ENCODE assay signal across 32 mouse cellular contexts in the genomic region with DNA sequence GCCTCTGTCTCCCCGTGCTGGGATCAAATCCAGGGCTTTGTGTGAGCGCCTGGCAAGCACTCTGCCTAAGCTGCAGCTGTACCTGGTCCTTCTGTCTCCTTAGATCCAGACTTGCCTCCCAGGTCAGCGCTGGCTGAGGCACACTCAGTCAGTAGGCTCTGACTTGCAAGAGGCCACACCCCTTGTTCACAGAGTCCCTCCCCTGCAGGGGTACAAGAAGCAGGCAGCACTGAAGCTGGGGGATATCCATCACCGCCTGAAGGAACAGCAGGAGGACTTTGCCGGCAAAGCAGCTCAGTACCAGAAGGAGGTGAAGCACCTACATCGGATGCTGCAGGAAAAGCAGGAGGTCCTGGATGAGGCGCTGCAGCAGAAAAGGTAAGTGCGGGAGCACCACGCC. TPM values are rescaled to one million over a fixed set of nuclear protein-coding genes. Genes with fewer than 3 reads are reported as not detected.
DNase-seq lines count a peak whose midpoint lies in the region; ATAC-seq and TF ChIP-seq lines count a peak whose summit lies in the region.
"Had no signal": no experiment of that assay in that cellular context is flagged by ENCODE, and none has a peak within 500 bp of the region (broad histone marks: within the 10 kb centered on the region; RNA-seq: fewer than 3 reads in every experiment).

No protein-coding gene starts in this region.

- 0 out of 2 replicates have a peak, but pooled peaks have one; percentile 19 for ATAC-seq in limb, embryonic 15.5 days (ENCODE audit: insufficient number of reproducible peaks, low FRiP score, low TSS enrichment, low read depth)
- ATAC-seq in CD4-positive, CD25-positive, alpha-beta regulatory T cell, adult 4 months = no peak
- ATAC-seq: activated CD4-positive, CD25-positive, alpha-beta regulatory T cell, adult 4 months; forebrain, embryonic 14.5 days; forebrain, embryonic 16.5 days; Patski had no signal

- H3K4me1 ChIP-seq in limb, embryonic 15.5 days = no peaks in the 10 kb centered on the region
- H3K4me1 ChIP-seq in limb, embryonic 10.5 days = no peaks in the 10 kb centered on the region
- H3K4me1 ChIP-seq in ES-E14 (ENCODE audit: control insufficient read depth in 2 of 2, insufficient read depth in 2 of 2, low read length in 2 of 2, poor library complexity in 1 of 2) = peaks cover 0 to 5% of the 10 kb centered on the region in 2 experiments; a peak in 1 of 4 replicates
- H3K4me1 ChIP-seq: embryonic facial prominence, embryonic 13.5 days; embryonic facial prominence, embryonic 15.5 days had no signal

- H3K36me3 ChIP-seq in limb, embryonic 15.5 days = peaks cover 83% of the 10 kb centered on the region
- H3K36me3 ChIP-seq in limb, embryonic 10.5 days = peaks cover 94% of the 10 kb centered on the region
- H3K36me3 ChIP-seq in ES-E14 (ENCODE audit: control insufficient read depth, insufficient read depth, low read length, poor library complexity, severe bottlenecking) = peaks cover 23% of the 10 kb centered on the region

- H3K9ac ChIP-seq in limb, embryonic 15.5 days = no peak overlapping the region
- no peak overlapping the region for H3K9ac ChIP-seq in ES-E14 (ENCODE audit: insufficient read depth, low read depth, low read length, poor library complexity, severe bottlenecking)
- H3K9ac ChIP-seq: embryonic facial prominence, embryonic 13.5 days; embryonic facial prominence, embryonic 15.5 days; forebrain, embryonic 12.5 days had no signal

- no peaks in the 10 kb centered on the region for H3K27me3 ChIP-seq in limb, embryonic 15.5 days
- no peaks in the 10 kb centered on the region for H3K27me3 ChIP-seq in limb, embryonic 10.5 days (ENCODE audit: low read depth, poor library complexity, severe bottlenecking)
- H3K27me3 ChIP-seq: embryonic facial prominence, embryonic 13.5 days; embryonic facial prominence, embryonic 15.5 days; forebrain, embryonic 12.5 days; Patski had no signal

- no peak overlapping the region for H3K4me2 ChIP-seq in limb, embryonic 15.5 days
- H3K4me2 ChIP-seq: embryonic facial prominence, embryonic 13.5 days; embryonic facial prominence, embryonic 15.5 days; forebrain, embryonic 12.5 days had no signal

- WGBS in limb, embryonic 15.5 days = 82% methylated on average over 9 of the region's 9 CpGs
- WGBS in limb, embryonic 10.5 days = 76% methylated on average over 9 of the region's 9 CpGs

- no peaks in the 10 kb centered on the region for H3K9me3 ChIP-seq in limb, embryonic 15.5 days
- H3K9me3 ChIP-seq in limb, embryonic 10.5 days (replicated peaks) = no peaks in the 10 kb centered on the region
- H3K9me3 ChIP-seq in ES-E14 (ENCODE audit: control insufficient read depth, insufficient read depth, low read depth, low read length) = no peaks in the 10 kb centered on the region
- H3K9me3 ChIP-seq: embryonic facial prominence, embryonic 13.5 days; embryonic facial prominence, embryonic 15.5 days; forebrain, embryonic 10.5 days; forebrain, embryonic 12.5 days; G1E had no signal

- H3K27ac ChIP-seq in limb, embryonic 15.5 days = no peak overlapping the region
- no peak overlapping the region for H3K27ac ChIP-seq in limb, embryonic 10.5 days
- H3K27ac ChIP-seq in ES-E14 (ENCODE audit: insufficient read depth, low read depth, low read length, poor library complexity, severe bottlenecking) = peak overlapping the region; percentile 17; the same call in 1 of the 2 replicates
- H3K27ac ChIP-seq: embryonic facial prominence, embryonic 13.5 days; embryonic facial prominence, embryonic 15.5 days; forebrain, embryonic 10.5 days; forebrain, embryonic 12.5 days had no signal

- no peak overlapping the region for H3K4me3 ChIP-seq in limb, embryonic 15.5 days
- no peak overlapping the region for H3K4me3 ChIP-seq in limb, embryonic 10.5 days
- peak overlapping the region in 1 of 2 experiments; percentile 24; a peak in 1 of 4 replicates for H3K4me3 ChIP-seq in ES-E14 (ENCODE audit: insufficient read depth in 1 of 2, low read depth in 1 of 2, low read length in 2 of 2, poor library complexity in 1 of 2, severe bottlenecking in 1 of 2)
- H3K4me3 ChIP-seq: embryonic facial prominence, embryonic 13.5 days; embryonic facial prominence, embryonic 15.5 days; erythroblast, embryonic 14.5 days; forebrain, embryonic 10.5 days; forebrain, embryonic 12.5 days had no signal

- in situ Hi-C loops in ES-E14 (cut with MboI; ENCODE audit: low sequenced_read_pairs in 2 of 2, unreplicated experiment in 2 of 2) = no loop called here

- no peak for DNase-seq in limb, embryonic 10.5 days (ENCODE audit: low spot score)
- peak; percentile 29 for DNase-seq in testis, postnatal 10 days (ENCODE audit: low spot score)
- DNase-seq in testis, postnatal 14 days (ENCODE audit: low spot score) = no peak
- DNase-seq in ES-E14 (ENCODE audit: low read depth, low spot score) (peak; percentile 34), ZHBTc4 (ENCODE audit: low read depth, low spot score) (peak; percentile 67)
- no peak for DNase-seq in layer of hippocampus, postnatal 14 days (ENCODE audit: low spot score in 2 of 2)
- DNase-seq: adrenal gland, adult 8-10 months; adrenal gland, postnatal 14 days; adrenal gland, postnatal 36 days; B cell, adult 2 months; cerebellum, adult 11 months; cerebellum, adult 18-20 months; cerebellum, adult 8-10 months; cerebellum, adult 9-11 months; cerebellum, postnatal 14 days; cerebellum, postnatal 36 days; embryo, embryonic 11 days had no signal

TF ChIP-seq in ES-E14, 5 proteins besides CTCF, POLR2A, EP300 and RAD21:
- no peak for TF ChIP-seq ZNF384 (IDR thresholded peaks at IDR 0.05; ENCODE audit: low read depth, low read length)
- no peak for TF ChIP-seq CHD2 (IDR thresholded peaks at IDR 0.05; ENCODE audit: low read depth, low read length)
- TF ChIP-seq MAFK (IDR thresholded peaks at IDR 0.05; ENCODE audit: insufficient read depth, low read depth, low read length) = no peak
- no peak for TF ChIP-seq ZC3H11A (IDR thresholded peaks at IDR 0.05; ENCODE audit: borderline replicate concordance, low read depth, low read length)
- TF ChIP-seq HCFC1 (IDR thresholded peaks at IDR 0.05; ENCODE audit: borderline replicate concordance, insufficient read depth, low read length) = no peak

RNA-seq across cellular contexts. Expression of a gene that starts 13.3 kb away (rescaled TPM):
- 0.08 TPM in 1 of 2 replicates, not detected in the other for polyA plus RNA-seq in limb, embryonic 15.5 days (2015; fragmentation: Nextera tagmentation; extraction: Ambion mirVana)
- 0.11 and 0.19 TPM in 2 replicates for polyA plus RNA-seq in limb, embryonic 10.5 days (2016; fragmentation: Nextera tagmentation; extraction: Ambion mirVana)
- total RNA-seq in ES-E14 (2012; rRNA removed) = 0.62 and 1.2 TPM in 2 replicates
- polyA plus RNA-seq in CD4-positive, CD25-positive, alpha-beta regulatory T cell, adult 4 months (2017; shearing (Covaris generic)) = not detected
- total RNA-seq in layer of hippocampus, postnatal 14 days (2021) = not detected
- total RNA-seq: adrenal gland, adult 18-20 months; adrenal gland, adult 8-10 months; adrenal gland, postnatal 14 days; adrenal gland, postnatal 36 days; common myeloid progenitor, adult 5-6 weeks had no signal
- polyA plus RNA-seq: activated CD4-positive, CD25-positive, alpha-beta regulatory T cell, adult 4 months; embryonic facial prominence, embryonic 11.5 days; forebrain, embryonic 14.5 days; G1E; Patski had no signal

RNA-seq across cellular contexts. Expression of a gene that starts 38.4 kb away (rescaled TPM):
- 34.6 and 34.9 TPM in 2 replicates for polyA plus RNA-seq in limb, embryonic 15.5 days (2015; fragmentation: Nextera tagmentation; extraction: Ambion mirVana)
- 59.0 and 64.4 TPM in 2 replicates for polyA plus RNA-seq in limb, embryonic 10.5 days (2016; fragmentation: Nextera tagmentation; extraction: Ambion mirVana)
- total RNA-seq in ES-E14 (2012; rRNA removed) = 15.3 and 22.5 TPM in 2 replicates
- polyA plus RNA-seq in CD4-positive, CD25-positive, alpha-beta regulatory T cell, adult 4 months (2017; shearing (Covaris generic)) = 10 to 100 TPM; 14.2 to 23.5 TPM
- total RNA-seq in layer of hippocampus, postnatal 14 days (2021) = 10 to 100 TPM; 19.4 to 20.5 TPM

RNA-seq across cellular contexts. Expression of a gene that starts 38.6 kb away (rescaled TPM):
- polyA plus RNA-seq in limb, embryonic 15.5 days (2015; fragmentation: Nextera tagmentation; extraction: Ambion mirVana) = 15.6 and 16.0 TPM in 2 replicates
- polyA plus RNA-seq in limb, embryonic 10.5 days (2016; fragmentation: Nextera tagmentation; extraction: Ambion mirVana) = 18.2 and 18.7 TPM in 2 replicates
- 7.0 and 7.1 TPM in 2 replicates for total RNA-seq in ES-E14 (2012; rRNA removed)
- 10 to 100 TPM; 34.0 to 40.4 TPM for polyA plus RNA-seq in CD4-positive, CD25-positive, alpha-beta regulatory T cell, adult 4 months (2017; shearing (Covaris generic))
- 1 to 10 TPM; 7.1 to 7.2 TPM for total RNA-seq in layer of hippocampus, postnatal 14 days (2021)

Comparison
In these comparisons a context has a peak if more than half of its experiments do, and no peak if none do; other contexts are left out.
1. DNase-seq: peak in testis, postnatal 10 days (single experiment), ES-E14 (single experiment) and ZHBTc4 (single experiment); none in limb, embryonic 10.5 days (single experiment), testis, postnatal 14 days (single experiment) and layer of hippocampus, postnatal 14 days (0 of 2).